Comparison of ENCODE assay signal across 33 mouse cellular contexts in the genomic region with DNA sequence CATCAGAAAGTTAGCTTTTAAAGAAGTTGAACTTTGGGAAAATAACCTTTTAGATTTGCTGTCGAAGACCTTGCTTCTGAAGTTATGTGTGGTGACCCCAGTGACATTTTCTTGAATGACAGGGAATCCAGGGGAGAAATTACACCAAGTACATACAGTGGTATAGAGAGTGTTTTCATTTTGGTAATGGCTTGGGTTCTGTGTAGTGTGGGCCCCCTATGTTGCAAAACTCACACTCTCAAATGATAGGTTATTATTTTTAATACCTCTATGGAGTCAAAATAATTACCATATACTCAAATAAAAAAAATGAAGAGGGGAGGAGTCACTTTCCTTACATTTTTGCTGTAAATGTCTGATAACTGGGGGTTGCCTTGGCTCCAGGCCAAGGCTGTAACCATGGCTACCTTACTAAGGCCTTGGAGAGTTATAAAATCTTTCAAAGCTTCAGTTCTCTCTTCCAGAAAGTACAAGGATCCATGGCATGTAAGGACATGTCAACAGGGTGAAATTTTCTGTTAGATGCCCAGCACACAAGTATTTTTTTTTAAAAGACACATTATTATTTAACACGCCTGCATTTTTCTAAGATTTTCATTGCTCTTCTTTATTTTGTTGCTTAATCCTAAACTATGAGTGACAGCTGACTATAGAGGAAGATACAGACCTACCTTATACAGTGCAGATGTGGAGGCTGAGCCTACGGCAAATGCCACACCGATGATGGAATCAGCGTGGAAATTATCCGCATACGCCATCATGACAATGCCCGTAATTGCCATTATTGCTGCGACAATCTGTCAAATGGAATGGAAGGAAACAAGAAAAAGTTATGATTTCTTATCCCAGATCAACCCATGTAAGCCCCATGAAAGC.
DNase-seq lines count a peak whose midpoint lies in the region; ATAC-seq and TF ChIP-seq lines count a peak whose summit lies in the region.
"Had no signal": no experiment of that assay in that cellular context is flagged by ENCODE, and none has a peak within 500 bp of the region (broad histone marks: within the 10 kb centered on the region; RNA-seq: fewer than 3 reads in every experiment).

No protein-coding gene starts in this region.

- ATAC-seq in lung, embryonic 14.5 days (ENCODE audit: insufficient read depth), result no peak; the same call in 1 of the 2 replicates
- ATAC-seq in lung, postnatal 0 days, result no peak
- no peak for ATAC-seq in limb, embryonic 14.5 days (ENCODE audit: low FRiP score, low read depth)
- ATAC-seq: forebrain, postnatal 0 days; inflammation-experienced regulatory T-cells, adult 6 months; midbrain, embryonic 15.5 days had no signal

- H3K27me3 ChIP-seq in lung, embryonic 14.5 days (ENCODE audit: insufficient read depth, low read length), result no peaks in the 10 kb centered on the region
- no peaks in the 10 kb centered on the region for H3K27me3 ChIP-seq in lung, postnatal 0 days (replicated peaks; ENCODE audit: insufficient read depth, low read length)
- no peaks in the 10 kb centered on the region for H3K27me3 ChIP-seq in limb, embryonic 14.5 days (ENCODE audit: control insufficient read depth, insufficient read depth, low read length)
- H3K27me3 ChIP-seq: embryonic facial prominence, embryonic 12.5 days; hindbrain, embryonic 15.5 days; liver, embryonic 15.5 days; megakaryocyte, embryonic 14.5 days; midbrain, embryonic 15.5 days; neural tube, embryonic 12.5 days; stomach, embryonic 15.5 days had no signal

- DNase-seq in adrenal gland, adult 2 months, result peak; percentile 23
- no peak for DNase-seq in adrenal gland, adult 18-20 months (ENCODE audit: low spot score in 2 of 2)
- peak; percentile 69 for DNase-seq in lung, embryonic 14.5 days
- DNase-seq in lung, postnatal 0 days (ENCODE audit: low spot score), result no peak
- peak; percentile 46 for DNase-seq in adrenal gland, postnatal 10 days
- DNase-seq in limb, embryonic 14.5 days (ENCODE audit: low spot score), result peak; percentile 46
- no peak for DNase-seq in heart, adult 18-20 months
- no peak for DNase-seq in embryo, embryonic 10 days (ENCODE audit: low spot score)
- DNase-seq: cerebellum, adult 8-10 months; cerebellum, postnatal 25 days; forebrain, postnatal 0 days; gastrocnemius, postnatal 10 days; heart, postnatal 14 days; kidney, adult 8-10 months; kidney, postnatal 4 days; layer of hippocampus, postnatal 36 days; left cerebral cortex, postnatal 4 days; lung, postnatal 4 days; retina, postnatal 1 day; right cerebral cortex, postnatal 14 days; thymus, postnatal 14 days had no signal

- H3K4me2 ChIP-seq in lung, embryonic 14.5 days, result no peak overlapping the region
- H3K4me2 ChIP-seq in lung, postnatal 0 days (replicated peaks; ENCODE audit: low read depth, low read length), result no peak overlapping the region
- H3K4me2 ChIP-seq in limb, embryonic 14.5 days (replicated peaks; ENCODE audit: low read depth, low read length, severe bottlenecking), result no peak overlapping the region
- H3K4me2 ChIP-seq: embryonic facial prominence, embryonic 12.5 days; hindbrain, embryonic 15.5 days; liver, embryonic 15.5 days; midbrain, embryonic 15.5 days; neural tube, embryonic 12.5 days; stomach, embryonic 15.5 days had no signal

- no peak for TF ChIP-seq POLR2A in limb, embryonic 14.5 days (IDR thresholded peaks at IDR 0.05; ENCODE audit: borderline replicate concordance, extremely low read depth, insufficient read depth, insufficient read length)

- no peaks in the 10 kb centered on the region for H3K36me3 ChIP-seq in lung, embryonic 14.5 days (ENCODE audit: insufficient read depth)
- H3K36me3 ChIP-seq in lung, postnatal 0 days (ENCODE audit: insufficient read depth, low read length), result no peaks in the 10 kb centered on the region
- no peaks in the 10 kb centered on the region for H3K36me3 ChIP-seq in limb, embryonic 14.5 days (ENCODE audit: control insufficient read depth, insufficient read depth, low read length)
- H3K36me3 ChIP-seq: embryonic facial prominence, embryonic 12.5 days; forebrain, embryonic 10.5 days; G1E; hindbrain, embryonic 10.5 days; hindbrain, embryonic 15.5 days; liver, embryonic 15.5 days; midbrain, embryonic 15.5 days; neural tube, embryonic 12.5 days; stomach, embryonic 15.5 days had no signal

- H3K4me1 ChIP-seq in lung, embryonic 14.5 days (ENCODE audit: insufficient read depth), result no peaks in the 10 kb centered on the region; the same call in 1 of the 2 replicates
- H3K4me1 ChIP-seq in lung, postnatal 0 days (ENCODE audit: insufficient read depth, low read depth, low read length), result no peaks in the 10 kb centered on the region
- peaks cover 6% of the 10 kb centered on the region for H3K4me1 ChIP-seq in limb, embryonic 14.5 days (ENCODE audit: control insufficient read depth, insufficient read depth, low read length)
- H3K4me1 ChIP-seq: embryonic facial prominence, embryonic 12.5 days; liver, embryonic 15.5 days; megakaryocyte, embryonic 14.5 days; neural tube, embryonic 12.5 days; stomach, embryonic 15.5 days had no signal

- 90% methylated on average over 9 of the region's 9 CpGs for WGBS in lung, embryonic 14.5 days
- WGBS in lung, postnatal 0 days, result 90% methylated on average over 9 of the region's 9 CpGs
- 82% methylated on average over 9 of the region's 9 CpGs for WGBS in limb, embryonic 14.5 days

- TF ChIP-seq CTCF in lung, embryonic 14.5 days (IDR thresholded peaks at IDR 0.05; ENCODE audit: low read depth), result no peak
- no peak for TF ChIP-seq CTCF in lung, postnatal 0 days (IDR thresholded peaks at IDR 0.05)

- H3K9me3 ChIP-seq in lung, embryonic 14.5 days (ENCODE audit: low read depth, low read length), result no peaks in the 10 kb centered on the region
- no peaks in the 10 kb centered on the region for H3K9me3 ChIP-seq in lung, postnatal 0 days (ENCODE audit: low read length)
- H3K9me3 ChIP-seq in limb, embryonic 14.5 days (ENCODE audit: control insufficient read depth, low read length), result no peaks in the 10 kb centered on the region
- H3K9me3 ChIP-seq: embryonic facial prominence, embryonic 12.5 days; forebrain, embryonic 10.5 days; G1E; hindbrain, embryonic 10.5 days; hindbrain, embryonic 15.5 days; liver, embryonic 15.5 days; midbrain, embryonic 15.5 days; neural tube, embryonic 12.5 days; stomach, embryonic 15.5 days had no signal

- H3K9ac ChIP-seq in lung, embryonic 14.5 days, result no peak overlapping the region
- no peak overlapping the region for H3K9ac ChIP-seq in lung, postnatal 0 days (replicated peaks; ENCODE audit: low read depth)
- H3K9ac ChIP-seq in limb, embryonic 14.5 days (ENCODE audit: low read depth, low read length, severe bottlenecking), result no peak overlapping the region
- H3K9ac ChIP-seq: embryonic facial prominence, embryonic 12.5 days; forebrain, postnatal 0 days; hindbrain, embryonic 15.5 days; liver, embryonic 15.5 days; midbrain, embryonic 15.5 days; neural tube, embryonic 12.5 days; stomach, embryonic 15.5 days had no signal

- no peak overlapping the region for H3K4me3 ChIP-seq in lung, embryonic 14.5 days (ENCODE audit: low read depth, low read length)
- no peak overlapping the region for H3K4me3 ChIP-seq in lung, postnatal 0 days (ENCODE audit: low read depth, low read length)
- H3K4me3 ChIP-seq in limb, embryonic 14.5 days (replicated peaks; ENCODE audit: low read length), result no peak overlapping the region
- H3K4me3 ChIP-seq: embryonic facial prominence, embryonic 12.5 days; forebrain, embryonic 10.5 days; hindbrain, embryonic 10.5 days; hindbrain, embryonic 15.5 days; liver, embryonic 15.5 days; megakaryocyte, embryonic 14.5 days; midbrain, embryonic 15.5 days; neural tube, embryonic 12.5 days; stomach, embryonic 15.5 days had no signal

- TF ChIP-seq EP300 in lung, postnatal 0 days (IDR thresholded peaks at IDR 0.05), result no peak

- no peak overlapping the region for H3K27ac ChIP-seq in lung, embryonic 14.5 days (ENCODE audit: low read depth)
- no peak overlapping the region for H3K27ac ChIP-seq in lung, postnatal 0 days (ENCODE audit: low read length)
- no peak overlapping the region for H3K27ac ChIP-seq in limb, embryonic 14.5 days (replicated peaks; ENCODE audit: low read depth, low read length)
- H3K27ac ChIP-seq: embryonic facial prominence, embryonic 12.5 days; forebrain, embryonic 10.5 days; hindbrain, embryonic 10.5 days; hindbrain, embryonic 15.5 days; kidney, postnatal 0 days; liver, embryonic 15.5 days; midbrain, embryonic 15.5 days; neural tube, embryonic 12.5 days; stomach, embryonic 15.5 days had no signal

Comparison
In these comparisons a context has a peak if more than half of its experiments do, and no peak if none do; other contexts are left out.
1. DNase-seq: peak in adrenal gland, adult 2 months (single experiment), lung, embryonic 14.5 days (single experiment), adrenal gland, postnatal 10 days (single experiment) and limb, embryonic 14.5 days (single experiment); none in adrenal gland, adult 18-20 months (0 of 2), lung, postnatal 0 days (single experiment), heart, adult 18-20 months (0 of 2) and embryo, embryonic 10 days (single experiment).